Mouse (Mus musculus): ENCODE data around the gene Ube4a. TPM values are rescaled to one million over a fixed set of nuclear protein-coding genes. Genes with fewer than 3 reads are reported as not detected.

Gene Ube4a
- polyA plus RNA-seq, 1 experiment from 2014 or later: 26.3 TPM

DNA sequence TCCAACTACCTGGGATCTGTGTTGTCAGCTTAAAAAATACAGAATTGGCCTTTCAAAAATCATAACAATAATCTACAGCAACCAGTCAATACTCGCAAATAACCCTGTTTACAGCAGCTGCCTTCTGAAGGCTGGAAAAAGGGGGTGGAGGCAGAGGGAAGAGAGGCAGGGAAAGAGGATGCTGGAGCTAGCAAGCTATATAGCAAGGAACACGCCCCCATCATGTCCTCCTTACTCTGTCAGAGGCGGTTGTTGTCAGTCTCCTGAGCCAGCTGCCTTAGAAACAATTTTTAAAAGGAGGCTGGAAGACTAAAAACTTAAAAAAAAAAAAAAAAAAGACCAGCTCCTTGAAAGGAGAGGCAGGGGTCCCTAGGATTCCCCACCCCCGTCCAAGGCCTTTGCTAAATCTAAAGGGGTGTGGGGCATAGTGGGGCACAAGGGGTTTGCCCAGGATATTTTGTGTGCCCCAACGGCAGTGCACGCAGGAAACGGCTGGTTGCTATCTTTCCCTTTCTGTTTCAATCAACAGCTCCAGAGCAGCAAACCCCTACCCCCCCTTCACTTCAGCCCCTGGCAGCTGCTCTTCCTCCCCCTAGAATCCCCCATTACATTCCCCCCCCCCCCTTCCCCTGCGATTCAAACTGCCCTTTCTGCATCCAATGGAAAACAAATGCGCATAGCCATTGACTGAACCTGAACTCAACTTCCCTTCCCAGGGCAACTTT, 86.5 kb downstream of the Ube4a start:
- H3K36me3 ChIP-seq: 0 out of 2 replicates have a peak, but pooled peaks cover 9% of the 10 kb centered on the region
- 25% methylated on average over 9 of the region's 9 CpGs for WGBS
- peak overlapping the region; percentile 68 for H3K4me3 ChIP-seq
- peak overlapping the region; percentile 99 for H3K27ac ChIP-seq
- H3K4me2 ChIP-seq (replicated peaks): peak overlapping the region; percentile 97
- H3K9ac ChIP-seq: peak overlapping the region; percentile 97
- H3K4me1 ChIP-seq: peaks cover 43% of the 10 kb centered on the region
- H3K9me3 ChIP-seq: no peaks in the 10 kb centered on the region
- no peaks in the 10 kb centered on the region for H3K27me3 ChIP-seq
- no peak for ATAC-seq (ENCODE audit: insufficient number of reproducible peaks, insufficient read depth, low FRiP score, low TSS enrichment)

DNA sequence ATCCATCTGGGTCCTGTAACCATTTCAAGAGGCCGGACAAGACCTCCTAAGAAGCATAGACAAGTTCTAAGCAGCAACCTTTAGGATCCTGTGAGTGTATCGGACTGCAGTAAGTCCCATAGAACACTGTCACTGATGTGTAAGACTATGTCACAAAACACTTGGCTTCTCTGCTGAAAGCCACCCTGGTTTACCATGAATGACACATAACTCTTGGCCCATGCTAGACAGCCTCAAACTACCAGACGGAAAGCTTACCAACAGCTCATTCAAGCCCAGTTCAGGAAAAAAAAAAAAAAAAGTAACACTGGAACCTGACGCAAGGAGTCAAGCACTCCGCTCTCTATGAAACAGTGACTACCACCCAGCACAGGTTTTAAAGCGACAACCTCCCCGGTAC, 87.7 kb downstream of the Ube4a start:
- H3K9me3 ChIP-seq: no peaks in the 10 kb centered on the region
- ATAC-seq (ENCODE audit: insufficient number of reproducible peaks, insufficient read depth, low FRiP score, low TSS enrichment): no peak
- peaks cover 51% of the 10 kb centered on the region for H3K4me1 ChIP-seq
- H3K27ac ChIP-seq: no peak overlapping the region
- H3K27me3 ChIP-seq: no peaks in the 10 kb centered on the region
- 86% methylated on average over 7 of the region's 7 CpGs for WGBS
- no peak overlapping the region for H3K4me3 ChIP-seq
- H3K36me3 ChIP-seq: 0 out of 2 replicates have a peak, but pooled peaks cover 9% of the 10 kb centered on the region
- H3K4me2 ChIP-seq (replicated peaks): no peak overlapping the region
- H3K9ac ChIP-seq: no peak overlapping the region

DNA sequence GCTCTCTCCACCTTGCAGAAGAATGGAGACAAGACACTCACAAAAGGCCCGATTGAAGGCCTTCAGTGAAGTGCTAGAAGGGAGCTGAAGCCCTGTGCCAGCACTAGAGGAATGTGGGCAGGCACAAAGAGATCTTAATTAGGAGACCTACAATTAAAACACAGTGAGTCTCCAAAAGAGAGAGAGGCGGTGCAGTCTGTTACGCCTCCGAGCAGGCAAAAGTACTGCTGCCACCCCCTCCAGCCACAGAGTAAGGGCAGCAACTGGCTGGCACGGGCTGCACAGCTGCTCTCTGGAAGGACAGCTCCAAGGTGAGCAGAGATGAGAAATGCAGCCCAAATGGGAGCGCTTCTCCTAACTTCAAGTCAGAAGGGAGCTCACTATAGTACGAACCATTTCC, 89.9 kb downstream of the Ube4a start:
- Histone ChIP-seq H3K4me3 (no peak overlapping the region), H3K4me1 (peaks cover 51% of the 10 kb centered on the region), H3K4me2 (replicated peaks) (no peak overlapping the region), H3K9ac (no peak overlapping the region), H3K36me3 (0 out of 2 replicates have a peak, but pooled peaks cover 16% of the 10 kb centered on the region), H3K9me3 (no peaks in the 10 kb centered on the region), H3K27ac (no peak overlapping the region), H3K27me3 (no peaks in the 10 kb centered on the region)
- ATAC-seq (ENCODE audit: insufficient number of reproducible peaks, insufficient read depth, low FRiP score, low TSS enrichment): no peak
- 61% methylated on average over 7 of the region's 7 CpGs for WGBS

DNA sequence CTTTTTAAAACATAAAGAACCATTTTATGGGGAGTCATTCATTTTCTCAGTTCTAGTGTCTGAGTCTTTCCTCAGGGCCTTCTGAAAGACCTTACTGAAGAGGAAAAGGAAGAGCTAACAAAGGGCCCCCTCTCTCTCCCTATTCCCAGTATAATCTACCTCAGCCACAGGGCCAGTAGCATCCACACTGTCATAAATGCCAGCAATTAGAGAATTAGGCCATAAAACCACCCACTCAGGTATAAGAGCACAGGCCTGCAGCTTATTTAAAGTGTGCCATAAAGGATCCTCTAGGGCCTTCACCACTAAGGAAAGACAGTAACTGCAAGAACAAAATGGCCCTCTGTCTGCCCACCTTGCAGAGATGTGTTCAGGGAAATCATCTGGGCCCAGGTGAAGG, 91.2 kb downstream of the Ube4a start:
- no peak for ATAC-seq (ENCODE audit: insufficient number of reproducible peaks, insufficient read depth, low FRiP score, low TSS enrichment)

DNA sequence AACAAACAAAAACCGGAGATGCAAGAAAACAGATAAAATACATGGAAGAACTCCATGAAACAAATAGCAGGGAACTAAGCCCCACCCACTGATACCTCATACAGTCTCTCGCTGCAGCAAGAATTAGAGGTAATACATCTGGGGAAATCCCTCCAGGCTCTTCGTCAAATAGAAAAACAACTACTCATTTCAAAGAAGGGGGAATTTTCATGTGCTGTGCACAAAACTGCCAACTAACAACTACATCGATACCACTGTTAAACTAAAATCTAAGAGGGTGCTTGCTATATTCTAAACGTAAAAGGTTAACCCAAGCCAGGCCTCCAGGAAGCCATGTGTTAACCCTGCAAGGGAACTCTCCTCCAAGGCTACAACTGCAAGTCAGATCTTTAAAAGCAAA, 91.7 kb downstream of the Ube4a start:
- 0 out of 2 replicates have a peak, but pooled peaks cover 16% of the 10 kb centered on the region for H3K36me3 ChIP-seq
- H3K27me3 ChIP-seq: no peaks in the 10 kb centered on the region
- H3K4me1 ChIP-seq: peaks cover 39% of the 10 kb centered on the region
- H3K4me2 ChIP-seq (replicated peaks): no peak overlapping the region
- 57% methylated on average over 5 of the region's 5 CpGs for WGBS
- ATAC-seq (ENCODE audit: insufficient number of reproducible peaks, insufficient read depth, low FRiP score, low TSS enrichment): no peak
- H3K4me3 ChIP-seq: no peak overlapping the region
- H3K27ac ChIP-seq: no peak overlapping the region
- no peak overlapping the region for H3K9ac ChIP-seq
- no peaks in the 10 kb centered on the region for H3K9me3 ChIP-seq

More for the DNA sequence above, 91.2 kb downstream of the Ube4a start:
- Histone ChIP-seq H3K36me3 (0 out of 2 replicates have a peak, but pooled peaks cover 16% of the 10 kb centered on the region), H3K4me3 (no peak overlapping the region), H3K27ac (no peak overlapping the region), H3K9ac (no peak overlapping the region), H3K4me2 (replicated peaks) (no peak overlapping the region), H3K9me3 (no peaks in the 10 kb centered on the region), H3K4me1 (peaks cover 44% of the 10 kb centered on the region), H3K27me3 (no peaks in the 10 kb centered on the region)

Other genes with a start within 250 kb of the Ube4a start
- gene Phldb1, start 230.4 kb downstream of the Ube4a start, polyA plus RNA-seq (2016; fragmentation: Nextera tagmentation; extraction: Ambion mirVana): 57.1 and 60.7 TPM in 2 replicates
- gene Arcn1, start 197.8 kb downstream of the Ube4a start, polyA plus RNA-seq (2016; fragmentation: Nextera tagmentation; extraction: Ambion mirVana): 193 and 197 TPM in 2 replicates
- gene Ift46, start 197.7 kb downstream of the Ube4a start, polyA plus RNA-seq (2016; fragmentation: Nextera tagmentation; extraction: Ambion mirVana): 151 and 153 TPM in 2 replicates
- 3.8 and 4.1 TPM in 2 replicates for gene Tmem25, start 166.3 kb downstream of the Ube4a start, polyA plus RNA-seq (2016; fragmentation: Nextera tagmentation; extraction: Ambion mirVana)
- 0.40 TPM in 1 of 2 replicates, not detected in the other for gene Ttc36, start 162.5 kb downstream of the Ube4a start, polyA plus RNA-seq (2016; fragmentation: Nextera tagmentation; extraction: Ambion mirVana)
- 23.5 and 24.4 TPM in 2 replicates for gene Kmt2a, start 84.3 kb downstream of the Ube4a start, polyA plus RNA-seq (2016; fragmentation: Nextera tagmentation; extraction: Ambion mirVana)
- gene Atp5l, start 44.9 kb downstream of the Ube4a start, polyA plus RNA-seq (2016; fragmentation: Nextera tagmentation; extraction: Ambion mirVana): 538 and 574 TPM in 2 replicates
- gene Cd3g, start 14.8 kb upstream of the Ube4a start, polyA plus RNA-seq (2016; fragmentation: Nextera tagmentation; extraction: Ambion mirVana): not detected in 2 replicates
- gene Cd3d, start 16.2 kb upstream of the Ube4a start, polyA plus RNA-seq (2016; fragmentation: Nextera tagmentation; extraction: Ambion mirVana): not detected in 2 replicates
- not detected in 2 replicates for gene Cd3e, start 44.0 kb upstream of the Ube4a start, polyA plus RNA-seq (2016; fragmentation: Nextera tagmentation; extraction: Ambion mirVana)
- gene Mpzl2, start 74.2 kb upstream of the Ube4a start, polyA plus RNA-seq (2016; fragmentation: Nextera tagmentation; extraction: Ambion mirVana): 8.8 and 11.3 TPM in 2 replicates
- gene Mpzl3, start 89.6 kb upstream of the Ube4a start, polyA plus RNA-seq (2016; fragmentation: Nextera tagmentation; extraction: Ambion mirVana): 1.7 and 1.9 TPM in 2 replicates
- gene Jaml, start 113.6 kb upstream of the Ube4a start, polyA plus RNA-seq (2016; fragmentation: Nextera tagmentation; extraction: Ambion mirVana): 0.23 and 0.38 TPM in 2 replicates
- 5.4 and 5.7 TPM in 2 replicates for gene Scn2b, start 152.2 kb upstream of the Ube4a start, polyA plus RNA-seq (2016; fragmentation: Nextera tagmentation; extraction: Ambion mirVana)
- 0.35 and 0.41 TPM in 2 replicates for gene Scn4b, start 172.8 kb upstream of the Ube4a start, polyA plus RNA-seq (2016; fragmentation: Nextera tagmentation; extraction: Ambion mirVana)
- gene BC049352, start 216.4 kb upstream of the Ube4a start, polyA plus RNA-seq (2016; fragmentation: Nextera tagmentation; extraction: Ambion mirVana): 0.36 and 0.38 TPM in 2 replicates
- 0.22 and 0.56 TPM in 2 replicates for gene Tmprss4, start 238.5 kb upstream of the Ube4a start, polyA plus RNA-seq (2016; fragmentation: Nextera tagmentation; extraction: Ambion mirVana)